Mouse (Mus musculus) bone marrow macrophage, adult 2 months (primary cell): Measurements from ENCODE around the gene R3hdml.

ENCODE experiments used
- CTCF ChIP-seq: IDR thresholded peaks from 2 replicates; pipeline ENCODE4 v1.5.1; 2012; ENCODE audit warnings: low read depth, mild to moderate bottlenecking, low read length, moderate library complexity
- POLR2A ChIP-seq: IDR thresholded peaks from 2 replicates; pipeline ENCODE4 v1.6.1; 2012; ENCODE audit warnings: mild to moderate bottlenecking, low read depth, low read length, borderline replicate concordance

GRCm38 (mm10) chr2:163452738-163453137, 39.4 kb upstream of the R3hdml start:
- TF ChIP-seq POLR2A (no peak), CTCF (no peak)
